Mouse (Mus musculus) bone marrow macrophage, adult 2 months (primary cell): ENCODE results near the gene Mars. TPM values are rescaled to one million over a fixed set of nuclear protein-coding genes. Genes with fewer than 3 reads are reported as not detected.

Experiments
- H3K27ac ChIP-seq: 2 replicates; pipeline ENCODE4 v1.5.1; 2012; ENCODE audit warnings: low read depth, low read length; ENCODE audit not compliant: insufficient read depth
- H3K4me1 ChIP-seq: 2 replicates; pipeline ENCODE4 v1.6.1; 2012; ENCODE audit warnings: low read length; ENCODE audit not compliant: control insufficient read depth, insufficient read depth
- H3K4me3 ChIP-seq: 2 replicates; pipeline ENCODE4 v1.5.1; 2012; ENCODE audit warnings: mild to moderate bottlenecking, low read length, moderate library complexity; ENCODE audit not compliant: insufficient read depth
- CTCF ChIP-seq: IDR thresholded peaks from 2 replicates; pipeline ENCODE4 v1.5.1; 2012; ENCODE audit warnings: low read depth, mild to moderate bottlenecking, low read length, moderate library complexity
- POLR2A ChIP-seq: IDR thresholded peaks from 2 replicates; pipeline ENCODE4 v1.6.1; 2012; ENCODE audit warnings: mild to moderate bottlenecking, low read depth, low read length, borderline replicate concordance
- polyA plus RNA-seq: library from polyadenylated mRNA; stranded (reverse); fragments of >200 nt; gene quantifications from 2 replicates; pipeline ENCODE4 v1.2.4, GENCODE M21; 2012; ENCODE audit not compliant: missing spikeins, insufficient read depth, insufficient read length

Mars gene
- polyA plus RNA-seq: 29.4 and 34.9 TPM in 2 replicates

- H3K4me3 ChIP-seq: peak within 1 kb of the TSS; percentile 85
- H3K27ac ChIP-seq: peak within 1 kb of the TSS; percentile 88
- H3K4me1 ChIP-seq: peaks cover 20% of the 10 kb centered on the region
- TF ChIP-seq CTCF (no peak), POLR2A (no peak)
These were observed at the start of gene Mars for GRCm38 (mm10) chr10:127311476-127312355. Gene Mars (minus strand): TSS chr10:127311786.

GRCm38 (mm10) chr10:127360714-127361113, 49.1 kb upstream of the Mars start:
- Histone ChIP-seq H3K4me1 (peaks cover 15% of the 10 kb centered on the region), H3K27ac (no peak overlapping the region), H3K4me3 (no peak overlapping the region)
- TF ChIP-seq CTCF (no peak), POLR2A (no peak)

GRCm38 (mm10) chr10:127355336-127355735, 43.8 kb upstream of the Mars start:
- Histone ChIP-seq H3K4me3 (no peak overlapping the region), H3K4me1 (peaks cover 28% of the 10 kb centered on the region), H3K27ac (no peak overlapping the region)
- TF ChIP-seq POLR2A: no peak
- TF ChIP-seq CTCF: no peak

DNA sequence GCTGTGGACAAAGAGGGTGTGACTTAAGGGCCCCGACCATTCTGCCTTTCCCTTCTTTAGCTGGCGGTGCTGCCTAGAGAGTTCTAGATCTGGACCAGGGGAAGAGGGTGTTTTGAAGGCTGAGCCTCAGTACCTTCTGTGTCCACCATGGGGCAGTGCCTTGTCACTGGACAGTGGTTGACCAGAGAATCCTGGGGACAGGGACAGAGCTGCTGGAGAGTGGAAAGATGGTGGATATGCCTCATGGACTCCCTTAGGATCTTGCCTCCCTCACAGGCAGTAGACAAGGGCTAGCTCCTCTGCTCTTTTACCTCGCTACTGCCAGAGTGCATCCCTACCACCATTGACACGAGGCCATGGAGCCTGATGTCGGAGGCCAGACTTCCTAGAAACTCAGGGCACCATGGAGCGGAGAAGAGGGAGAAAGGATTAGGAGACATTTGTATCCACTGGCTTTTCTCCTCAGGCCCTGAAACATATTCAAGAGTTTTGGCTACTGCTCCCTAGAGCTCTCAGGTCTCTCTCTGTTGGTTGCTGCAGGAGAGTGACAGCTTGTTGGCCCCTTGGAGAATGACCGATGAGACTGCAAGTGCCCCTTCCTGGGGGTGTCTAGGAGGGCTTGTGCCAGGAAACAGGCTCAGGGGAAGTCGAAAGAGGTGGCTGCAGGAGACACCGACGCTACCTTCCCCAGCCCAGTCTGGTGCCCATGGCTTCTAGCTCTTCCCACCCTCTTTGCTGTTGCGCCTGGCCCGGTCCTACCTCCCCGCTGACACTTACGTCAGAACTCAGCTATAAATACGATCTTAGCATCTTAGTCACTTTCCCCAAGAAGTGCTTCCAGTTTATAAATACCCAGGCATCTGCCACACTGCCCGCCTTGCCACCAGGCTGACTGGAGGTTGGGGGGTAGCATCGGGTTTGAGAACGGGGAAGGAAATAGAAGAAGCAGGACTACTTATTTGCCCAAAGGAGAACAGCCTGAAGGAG, 42.6 kb upstream of the Mars start, which contains the start of gene Inhbe:
TSS of gene Inhbe (minus strand) at position 503 of the 987 bp plus-strand sequence.
- TF ChIP-seq CTCF (peak; percentile 63), POLR2A (no peak)
- Histone ChIP-seq H3K4me1 (peaks cover 24% of the 10 kb centered on the region), H3K27ac (peak within 1 kb of the TSS; percentile 20; the same call in 1 of the 2 replicates), H3K4me3 (0 out of 2 replicates have a peak within 1 kb of the TSS, but pooled peaks have one; percentile 7)

GRCm38 (mm10) chr10:127352766-127353165, 41.2 kb upstream of the Mars start:
- Histone ChIP-seq H3K4me3 (no peak overlapping the region), H3K4me1 (peaks cover 15% of the 10 kb centered on the region), H3K27ac (no peak overlapping the region)
- no peak for TF ChIP-seq CTCF
- TF ChIP-seq POLR2A: no peak

- H3K4me1 ChIP-seq: peaks cover 15% of the 10 kb centered on the region
- TF ChIP-seq POLR2A (no peak), CTCF (no peak)
- H3K4me3 ChIP-seq: no peak overlapping the region
These were observed 40.6 kb upstream of the Mars start for GRCm38 (mm10) chr10:127352187-127352586.

GRCm38 (mm10) chr10:127351719-127352118, 40.1 kb upstream of the Mars start:
- TF ChIP-seq CTCF (no peak), POLR2A (no peak)
- H3K27ac ChIP-seq: no peak overlapping the region

More at GRCm38 (mm10) chr10:127352187-127352586, 40.6 kb upstream of the Mars start:
- H3K27ac ChIP-seq: no peak overlapping the region

GRCm38 (mm10) chr10:127351285-127351595, 39.7 kb upstream of the Mars start:
- TF ChIP-seq POLR2A (no peak), CTCF (no peak)
- Histone ChIP-seq H3K4me3 (no peak overlapping the region), H3K27ac (no peak overlapping the region), H3K4me1 (peaks cover 15% of the 10 kb centered on the region)

More at GRCm38 (mm10) chr10:127351719-127352118, 40.1 kb upstream of the Mars start:
- Histone ChIP-seq H3K4me3 (no peak overlapping the region), H3K4me1 (peaks cover 15% of the 10 kb centered on the region)

GRCm38 (mm10) chr10:127350594-127351284, 39.2 kb upstream of the Mars start:
- H3K4me1 ChIP-seq: peaks cover 15% of the 10 kb centered on the region
- no peak overlapping the region for H3K27ac ChIP-seq
- peak; percentile 59 for TF ChIP-seq CTCF
- no peak for TF ChIP-seq POLR2A
- H3K4me3 ChIP-seq: peak overlapping the region; percentile 27; the same call in 1 of the 2 replicates
